Mouse (Mus musculus): ENCODE results near the gene Olfr1443.

- TF ChIP-seq CTCF (IDR thresholded peaks at IDR 0.05; ENCODE audit: borderline replicate concordance, control insufficient read depth, extremely low read depth, insufficient read depth, low read length, poor library complexity) = no peak
- no peak for TF ChIP-seq POLR2A (IDR thresholded peaks at IDR 0.05; ENCODE audit: control insufficient read depth, extremely low read depth, insufficient read depth, low read length, poor library complexity)
These were observed 44.4 kb downstream of the Olfr1443 start for GRCm38 (mm10) chr19:12722308-12722707.
